Mouse (Mus musculus) myocyte (in vitro differentiated cells): ENCODE results near the gene Zmynd19. TPM values are rescaled to one million over a fixed set of nuclear protein-coding genes. Genes with fewer than 3 reads are reported as not detected.

Experiments used
- H3K27me3 ChIP-seq: one replicate; pipeline ENCODE4 v1.6.1; 2011; ENCODE audit not compliant: control insufficient read depth, insufficient read depth, insufficient read length
- H3K36me3 ChIP-seq: one replicate; pipeline ENCODE4 v1.6.1; 2011; ENCODE audit not compliant: control insufficient read depth, insufficient read depth
- H3K4me2 ChIP-seq: one replicate; pipeline ENCODE4 v1.6.1; 2011; ENCODE audit warnings: low read depth, control low read depth
- H3K4me3 ChIP-seq: one replicate; pipeline ENCODE4 v1.5.1; 2011; ENCODE audit warnings: mild to moderate bottlenecking, control low read depth, moderate library complexity
- H3K79me2 ChIP-seq: one replicate; pipeline ENCODE4 v1.6.1; 2011; ENCODE audit not compliant: control insufficient read depth, insufficient read depth
- H3ac ChIP-seq: one replicate; pipeline ENCODE4 v1.6.1; 2011; ENCODE audit not compliant: control insufficient read depth, insufficient read length
- CEBPB ChIP-seq: IDR thresholded peaks from 2 replicates; pipeline ENCODE4 v1.6.1; 2011; ENCODE audit warnings: mild to moderate bottlenecking, moderate library complexity; ENCODE audit not compliant: poor library complexity, insufficient read depth, severe bottlenecking
- E2F4 ChIP-seq: IDR thresholded peaks from one replicate; pipeline ENCODE4 v1.6.1; 2011; ENCODE audit warnings: mild to moderate bottlenecking, control low read depth, moderate library complexity; ENCODE audit not compliant: insufficient read depth
- MAX ChIP-seq: IDR thresholded peaks from one replicate; pipeline ENCODE4 v1.6.1; 2011; ENCODE audit warnings: low read depth, mild to moderate bottlenecking, control low read depth
- MYOD1 ChIP-seq, 3 experiments: IDR thresholded peaks; one replicate each; pipeline ENCODE4 v1.6.1; 2011; ENCODE audit warnings: control low read depth in 2 of 3, low read depth in 2 of 3, mild to moderate bottlenecking in 2 of 3, moderate library complexity in 1 of 3; ENCODE audit not compliant: insufficient read length in 2 of 3, control insufficient read depth in 1 of 3
- MYOG ChIP-seq, 3 experiments: IDR thresholded peaks; one replicate each; pipeline ENCODE4 v1.6.1; 2011; ENCODE audit warnings: control low read depth in 2 of 3, low read depth in 2 of 3, mild to moderate bottlenecking in 2 of 3; ENCODE audit not compliant: insufficient read length in 2 of 3, control insufficient read depth in 1 of 3, insufficient read depth in 1 of 3
- POLR2A ChIP-seq: IDR thresholded peaks from one replicate; pipeline ENCODE4 v1.6.1; 2011; ENCODE audit warnings: low read depth, mild to moderate bottlenecking, control low read depth, moderate library complexity; ENCODE audit not compliant: insufficient read length
- POLR2AphosphoS2 ChIP-seq: IDR thresholded peaks from one replicate; pipeline ENCODE4 v1.6.1; 2011; ENCODE audit warnings: low read depth, control low read depth; ENCODE audit not compliant: insufficient read length
- REST ChIP-seq: IDR thresholded peaks from one replicate; pipeline ENCODE4 v1.6.1; 2011; ENCODE audit warnings: mild to moderate bottlenecking, control low read depth, moderate library complexity; ENCODE audit not compliant: insufficient read depth, insufficient read length
- SRF ChIP-seq: IDR thresholded peaks from one replicate; pipeline ENCODE4 v1.6.1; 2011; ENCODE audit warnings: low read depth; ENCODE audit not compliant: control insufficient read depth, insufficient read length
- TCF12 ChIP-seq: IDR thresholded peaks from one replicate; pipeline ENCODE4 v1.6.1; 2011; ENCODE audit warnings: mild to moderate bottlenecking, control low read depth; ENCODE audit not compliant: poor library complexity, insufficient read depth, severe bottlenecking
- TCF3 ChIP-seq: IDR thresholded peaks from one replicate; pipeline ENCODE4 v1.6.1; 2011; ENCODE audit warnings: low read depth, control low read depth; ENCODE audit not compliant: insufficient read length
- USF1 ChIP-seq: IDR thresholded peaks from one replicate; pipeline ENCODE4 v1.6.1; 2011; ENCODE audit warnings: low read depth, mild to moderate bottlenecking, control low read depth, moderate library complexity
- polyA plus RNA-seq: library from polyadenylated mRNA; unstranded; fragments of >200 nt; fragmentation: generic; extraction: Trizol; gene quantifications from one replicate; pipeline ENCODE4 v1.2.1, GENCODE M21; 2012; ENCODE audit warnings: missing spikeins

The Zmynd19 gene
- polyA plus RNA-seq, 1 experiment = 21.7 TPM

- peaks cover 100% of the 10 kb centered on the region for H3K79me2 ChIP-seq
- H3K36me3 ChIP-seq = no peaks in the 10 kb centered on the region
- H3K4me2 ChIP-seq = peak overlapping the region; percentile 31
- no peak for TF ChIP-seq MAX
- no peak for TF ChIP-seq TCF12
- no peak for TF ChIP-seq POLR2AphosphoS2
- TF ChIP-seq POLR2A = no peak
- no peak for TF ChIP-seq USF1
- no peak for TF ChIP-seq MYOG (IDR thresholded peaks at IDR 0.05; ENCODE audit: control insufficient read depth in 1 of 3, insufficient read depth in 1 of 3, insufficient read length in 2 of 3, low read depth in 2 of 3)
- no peak for TF ChIP-seq REST
- TF ChIP-seq MYOD1 (IDR thresholded peaks at IDR 0.05; ENCODE audit: control insufficient read depth in 1 of 3, insufficient read length in 2 of 3, low read depth in 2 of 3) = no peak
- TF ChIP-seq SRF = no peak
- TF ChIP-seq TCF3 = no peak
- no peak for TF ChIP-seq CEBPB
- TF ChIP-seq E2F4 = no peak
- H3K4me3 ChIP-seq = no peak overlapping the region
- no peak overlapping the region for H3ac ChIP-seq
- H3K27me3 ChIP-seq = no peaks in the 10 kb centered on the region
Observed at GRCm38 (mm10) chr2:24905653-24906155, 43.9 kb upstream of the Zmynd19 start.

- no peaks in the 10 kb centered on the region for H3K27me3 ChIP-seq
- H3K36me3 ChIP-seq = peaks cover 7% of the 10 kb centered on the region
- no peak overlapping the region for H3K4me2 ChIP-seq
- no peak for TF ChIP-seq POLR2A
- no peak for TF ChIP-seq TCF3
- TF ChIP-seq MYOG (IDR thresholded peaks at IDR 0.05; ENCODE audit: control insufficient read depth in 1 of 3, insufficient read depth in 1 of 3, insufficient read length in 2 of 3, low read depth in 2 of 3) = no peak
- TF ChIP-seq TCF12 = no peak
- TF ChIP-seq SRF = no peak
- TF ChIP-seq MYOD1 (IDR thresholded peaks at IDR 0.05; ENCODE audit: control insufficient read depth in 1 of 3, insufficient read length in 2 of 3, low read depth in 2 of 3) = no peak
- TF ChIP-seq MAX = no peak
- TF ChIP-seq CEBPB = no peak
- no peak for TF ChIP-seq USF1
- no peak for TF ChIP-seq REST
- no peak for TF ChIP-seq E2F4
- no peak for TF ChIP-seq POLR2AphosphoS2
- H3K79me2 ChIP-seq = peaks cover 99% of the 10 kb centered on the region
- H3K4me3 ChIP-seq = no peak overlapping the region
- no peak overlapping the region for H3ac ChIP-seq
Observed at GRCm38 (mm10) chr2:24910481-24910880, 39.1 kb upstream of the Zmynd19 start.

- peaks cover 99% of the 10 kb centered on the region for H3K79me2 ChIP-seq
- H3K27me3 ChIP-seq = no peaks in the 10 kb centered on the region
- no peak overlapping the region for H3ac ChIP-seq
- peaks cover 7% of the 10 kb centered on the region for H3K36me3 ChIP-seq
- H3K4me2 ChIP-seq = no peak overlapping the region
- no peak for TF ChIP-seq MYOG (IDR thresholded peaks at IDR 0.05; ENCODE audit: control insufficient read depth in 1 of 3, insufficient read depth in 1 of 3, insufficient read length in 2 of 3, low read depth in 2 of 3)
- TF ChIP-seq E2F4 = no peak
- TF ChIP-seq MAX = no peak
- no peak for TF ChIP-seq TCF12
- no peak for TF ChIP-seq MYOD1 (IDR thresholded peaks at IDR 0.05; ENCODE audit: control insufficient read depth in 1 of 3, insufficient read length in 2 of 3, low read depth in 2 of 3)
- no peak overlapping the region for H3K4me3 ChIP-seq
Observed at GRCm38 (mm10) chr2:24912189-24912588, 37.4 kb upstream of the Zmynd19 start.

- H3K27me3 ChIP-seq = no peaks in the 10 kb centered on the region
- no peak overlapping the region for H3ac ChIP-seq
- no peak overlapping the region for H3K4me3 ChIP-seq
- H3K79me2 ChIP-seq = peaks cover 99% of the 10 kb centered on the region
- H3K36me3 ChIP-seq = peaks cover 7% of the 10 kb centered on the region
- TF ChIP-seq MYOD1 (IDR thresholded peaks at IDR 0.05; ENCODE audit: control insufficient read depth in 1 of 3, insufficient read length in 2 of 3, low read depth in 2 of 3) = no peak
- TF ChIP-seq TCF3 = no peak
- no peak for TF ChIP-seq E2F4
- TF ChIP-seq POLR2AphosphoS2 = no peak
- TF ChIP-seq CEBPB = no peak
- TF ChIP-seq REST = no peak
- TF ChIP-seq POLR2A = no peak
- TF ChIP-seq TCF12 = no peak
- no peak for TF ChIP-seq USF1
- no peak for TF ChIP-seq SRF
- TF ChIP-seq MAX = no peak
- TF ChIP-seq MYOG (IDR thresholded peaks at IDR 0.05; ENCODE audit: control insufficient read depth in 1 of 3, insufficient read depth in 1 of 3, insufficient read length in 2 of 3, low read depth in 2 of 3) = no peak
- no peak overlapping the region for H3K4me2 ChIP-seq
Observed at GRCm38 (mm10) chr2:24912589-24912988, 37.0 kb upstream of the Zmynd19 start.

GRCm38 (mm10) chr2:24914762-24915161 lies 34.8 kb upstream of the Zmynd19 start:
- TF ChIP-seq USF1 (no peak), REST (no peak), CEBPB (no peak), SRF (no peak), E2F4 (no peak), POLR2AphosphoS2 (no peak), MAX (no peak), POLR2A (no peak), TCF12 (no peak), MYOG (IDR thresholded peaks at IDR 0.05; ENCODE audit: control insufficient read depth in 1 of 3, insufficient read depth in 1 of 3, insufficient read length in 2 of 3, low read depth in 2 of 3) (no peak), MYOD1 (IDR thresholded peaks at IDR 0.05; ENCODE audit: control insufficient read depth in 1 of 3, insufficient read length in 2 of 3, low read depth in 2 of 3) (no peak)
- peaks cover 7% of the 10 kb centered on the region for H3K36me3 ChIP-seq

More at GRCm38 (mm10) chr2:24914762-24915161, 34.8 kb upstream of the Zmynd19 start:
- no peaks in the 10 kb centered on the region for H3K27me3 ChIP-seq
- H3K79me2 ChIP-seq = peaks cover 92% of the 10 kb centered on the region
- H3ac ChIP-seq = no peak overlapping the region
- H3K4me2 ChIP-seq = no peak overlapping the region
- no peak overlapping the region for H3K4me3 ChIP-seq
